Mouse (Mus musculus): Measurements from ENCODE around the gene Tomm40l.

Tomm40l gene

DNA sequence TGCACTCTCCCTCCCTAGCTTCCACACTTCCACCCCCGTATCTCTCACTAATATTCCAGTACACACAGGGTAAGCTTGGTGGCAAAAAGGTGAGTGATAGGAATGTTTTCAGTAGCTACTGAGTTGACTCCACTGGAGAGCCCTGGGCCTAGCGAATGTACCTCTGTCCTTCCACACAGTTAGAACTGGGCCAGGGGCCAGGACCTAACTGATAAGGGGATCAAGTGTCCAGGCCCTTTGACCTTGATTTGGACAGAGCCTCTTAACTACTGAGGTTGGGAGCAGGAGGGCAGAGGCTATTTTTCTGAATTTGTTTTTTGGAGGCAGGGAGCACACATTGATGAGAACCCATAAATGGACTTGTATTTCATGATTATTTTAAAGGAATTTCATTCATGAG is 1.5 kb upstream of the Tomm40l start:
- no peak for DNase-seq

DNA sequence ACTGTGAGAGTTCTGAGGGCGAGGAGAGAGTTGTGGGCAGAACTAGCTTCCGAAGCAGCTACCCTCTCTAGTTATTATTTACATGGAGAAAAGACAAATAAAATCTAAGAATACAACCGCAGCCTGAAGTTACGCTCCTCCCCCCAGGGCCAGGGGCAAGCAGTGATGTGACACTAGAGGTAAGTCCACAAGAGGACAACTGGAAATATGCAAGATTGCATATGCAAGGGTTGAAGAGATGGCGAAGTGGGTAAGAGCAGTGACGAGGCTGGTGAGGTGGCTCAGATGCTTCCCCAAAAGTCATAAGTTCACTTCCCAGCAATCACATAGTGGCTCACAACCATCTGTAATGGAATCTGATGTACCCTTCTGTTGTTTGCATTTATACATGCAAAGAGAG is 854 bp upstream of the Tomm40l start:
- peak; percentile 27 for DNase-seq

DNA sequence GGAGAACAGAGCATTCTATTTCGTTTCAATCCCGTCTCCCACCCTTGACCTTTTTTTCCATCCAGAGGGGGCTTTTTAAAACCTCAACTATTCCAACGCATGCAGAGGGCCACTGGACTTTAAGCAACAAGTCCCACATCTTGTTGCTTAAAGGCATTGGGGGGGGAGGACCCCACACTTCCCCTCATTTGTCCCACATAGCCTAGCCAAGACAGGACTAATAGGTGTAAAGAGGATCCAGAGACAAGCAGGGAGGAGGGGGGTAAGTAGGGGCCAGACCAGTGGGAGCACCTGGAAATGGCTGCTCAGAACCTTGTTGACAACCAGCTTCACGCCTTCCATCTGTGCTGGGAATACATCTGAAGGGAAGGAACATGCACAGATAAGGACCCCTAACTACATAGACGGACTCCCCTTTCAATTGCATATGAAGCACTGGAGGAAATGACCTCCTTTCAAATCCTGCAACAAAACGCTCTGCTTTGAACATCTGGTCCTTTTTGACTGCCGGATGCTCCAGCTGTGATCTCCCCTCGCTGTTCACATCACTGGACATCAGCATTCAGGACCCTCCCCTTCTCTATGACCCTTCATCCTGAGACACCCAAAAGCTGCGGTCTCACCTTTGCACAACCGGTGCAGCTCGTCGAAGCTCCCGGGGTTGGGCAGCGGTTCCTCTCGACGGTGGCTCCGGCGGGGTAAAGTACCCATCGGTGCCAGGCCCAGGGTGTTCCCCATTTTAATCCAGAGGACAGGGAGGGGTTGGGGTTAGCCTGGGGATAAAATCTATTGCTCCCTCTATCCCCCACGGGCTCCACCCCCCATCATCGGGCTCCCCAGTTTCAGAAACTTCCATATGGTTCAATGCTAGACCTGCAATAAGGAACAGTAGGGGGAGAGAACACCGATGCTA is 777 bp downstream of the Tomm40l start:
- DNase-seq, result peak; percentile 50

DNA sequence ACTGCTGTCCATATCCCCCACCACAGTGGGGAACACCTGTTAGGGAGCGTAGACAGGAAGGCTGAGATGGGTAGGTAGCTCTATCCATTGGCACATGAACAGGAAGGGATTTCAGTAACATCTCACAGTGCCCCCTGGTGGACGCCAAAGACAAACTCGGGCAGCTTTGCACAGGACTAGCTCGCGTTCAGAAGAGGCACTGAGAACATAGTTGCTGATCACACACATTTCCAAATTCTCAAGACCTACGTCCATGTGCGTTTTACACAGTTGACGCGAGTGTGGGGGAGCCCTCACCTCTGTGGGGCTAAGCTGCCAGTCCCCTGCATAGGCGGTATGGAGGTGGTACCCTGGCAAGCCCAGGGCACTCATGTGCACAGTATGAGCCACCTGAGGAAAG is 1.4 kb downstream of the Tomm40l start:
- peak; percentile 92 for DNase-seq

DNA sequence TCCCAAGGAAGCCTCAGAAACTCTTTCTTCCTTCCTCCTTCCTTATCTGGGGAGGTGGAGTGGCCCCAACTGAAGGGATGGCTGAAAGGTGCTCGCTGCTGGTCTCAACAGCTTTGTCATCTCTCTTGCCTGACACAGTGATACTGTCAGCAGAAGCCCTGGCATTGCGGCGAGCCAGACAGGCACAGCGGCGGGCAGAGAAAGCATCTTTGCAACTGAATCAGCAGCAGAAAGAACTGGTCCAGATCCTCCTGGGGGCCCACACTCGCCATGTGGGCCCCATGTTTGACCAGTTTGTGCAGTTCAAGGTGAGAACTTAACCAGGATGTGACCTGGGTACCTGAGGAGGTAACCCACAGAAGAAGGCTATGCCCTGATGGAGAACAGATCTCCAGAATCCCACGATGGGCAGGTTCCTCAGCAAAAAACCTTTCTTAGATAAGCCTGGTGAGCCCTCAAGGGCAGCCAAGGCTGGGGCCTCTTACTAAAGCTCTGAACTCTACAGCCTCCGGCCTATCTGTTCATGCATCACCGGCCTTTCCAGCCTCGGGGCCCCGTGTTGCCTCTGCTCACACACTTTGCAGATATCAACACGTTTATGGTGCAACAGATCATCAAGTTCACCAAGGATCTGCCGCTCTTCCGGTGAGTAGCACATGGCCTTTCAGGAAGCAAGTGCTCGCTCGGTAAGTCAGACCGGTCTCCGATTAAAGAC is 5.9 kb downstream of the Tomm40l start:
- no peak for DNase-seq

DNA sequence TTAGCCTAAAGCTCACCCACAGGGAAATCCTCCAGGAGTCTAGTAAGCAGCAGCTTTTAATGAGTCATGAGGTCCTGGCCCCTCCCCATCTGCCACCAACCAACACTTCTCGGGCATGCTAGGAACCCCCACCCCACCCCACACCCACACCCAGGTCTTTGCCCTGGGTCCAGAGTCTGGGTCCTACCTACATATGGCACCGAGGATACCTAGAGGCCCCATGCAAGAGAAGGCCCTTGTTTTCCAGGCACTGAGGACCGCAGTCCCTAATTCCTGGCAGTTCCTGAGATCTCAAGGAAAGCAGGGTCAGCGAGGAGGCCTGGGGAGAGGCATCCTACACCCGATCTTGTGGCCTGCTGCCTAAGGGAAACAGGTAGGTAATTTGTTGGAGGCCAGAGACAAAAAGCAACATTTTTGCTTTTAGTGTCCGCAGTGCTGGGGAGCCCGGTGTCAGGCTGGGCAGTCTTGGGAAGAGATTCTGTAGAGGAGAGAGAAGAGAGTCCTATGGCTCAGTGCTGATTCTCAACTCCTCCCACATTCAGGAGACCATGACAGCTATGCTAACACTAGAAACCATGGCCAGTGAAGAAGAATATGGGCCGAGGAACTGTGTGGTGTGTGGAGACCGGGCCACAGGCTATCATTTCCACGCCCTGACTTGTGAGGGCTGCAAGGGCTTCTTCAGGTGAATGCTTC is 8.4 kb downstream of the Tomm40l start, which contains the start of gene Nr1i3:
Gene Nr1i3, plus strand, starts transcription at position 170 of the 696 bp plus-strand sequence.
- no peak for DNase-seq

DNA sequence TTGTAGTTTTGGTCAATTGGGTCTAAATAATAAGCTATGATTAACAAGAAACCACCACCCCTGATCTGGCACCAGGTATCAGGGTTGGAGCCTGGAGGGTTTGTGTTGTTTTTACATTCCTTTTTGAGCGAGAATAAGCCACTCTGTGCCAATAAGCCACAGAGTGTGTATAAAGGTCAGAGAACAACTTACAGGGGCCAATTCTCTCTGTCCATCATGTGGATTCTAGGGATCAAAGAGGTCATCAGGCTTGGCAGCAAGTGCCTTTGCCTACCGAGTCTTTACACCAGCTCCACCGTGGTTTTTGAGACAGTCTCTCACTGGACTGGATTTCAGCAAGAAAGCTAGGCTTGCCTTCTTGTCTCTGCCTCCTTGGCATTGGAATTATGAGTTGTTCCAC is 9.5 kb downstream of the Tomm40l start:
- DNase-seq, result no peak

DNA sequence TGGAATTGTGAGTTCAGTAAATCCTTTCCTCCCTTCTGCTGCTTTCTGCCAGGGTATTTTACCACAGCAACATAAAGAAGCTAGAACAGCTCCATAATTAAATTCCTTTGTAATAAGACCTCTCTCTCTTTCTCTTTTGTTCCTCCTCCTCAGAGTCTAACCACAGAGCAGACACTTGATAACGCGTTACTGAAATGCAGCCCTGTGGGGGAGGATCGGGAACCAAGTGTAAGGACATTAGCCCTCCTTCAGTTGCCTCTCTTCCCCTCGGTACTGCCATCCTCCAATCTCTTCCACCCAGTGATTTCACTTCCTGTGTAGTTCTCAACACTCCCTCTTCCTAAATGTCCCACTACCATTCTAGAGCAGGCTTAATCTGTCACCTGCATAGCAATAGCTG is 12.9 kb downstream of the Tomm40l start:
- no peak for DNase-seq

DNA sequence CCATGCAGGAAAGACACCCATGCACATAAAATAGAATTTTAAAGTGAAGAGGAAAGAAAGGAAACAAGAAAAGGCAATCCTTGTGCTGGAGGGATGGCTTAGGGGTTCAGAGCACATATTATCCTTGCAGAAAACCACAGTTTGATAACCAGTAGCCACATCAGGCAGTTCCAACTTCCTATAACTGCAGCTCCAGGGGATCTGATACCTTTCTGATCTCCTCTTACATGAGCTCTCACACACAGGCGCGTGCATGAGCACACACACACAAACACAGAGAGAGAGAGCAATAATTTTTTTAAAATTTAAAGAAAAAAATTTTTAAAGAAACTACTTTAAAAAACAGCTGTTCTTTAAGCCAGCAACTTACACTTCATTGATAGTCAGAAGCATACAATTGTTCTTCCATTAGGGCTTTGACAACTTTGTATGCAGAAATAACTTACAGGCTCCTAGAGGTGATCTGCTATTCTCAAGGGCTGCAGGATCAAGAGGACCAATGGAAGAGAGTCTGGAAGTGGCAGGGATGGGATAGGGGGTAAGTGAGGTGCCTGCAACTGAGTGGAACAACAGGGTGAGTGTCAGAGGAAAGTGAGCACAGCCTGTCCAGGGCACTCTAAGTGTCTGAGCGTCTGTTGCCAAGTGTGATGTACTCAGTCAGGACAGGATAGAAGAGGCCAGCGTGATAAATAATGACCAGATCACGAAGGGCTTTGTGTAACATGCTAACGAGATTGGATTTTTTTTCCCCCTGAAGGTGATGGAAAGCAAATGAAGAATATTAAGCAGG is 16.4 kb downstream of the Tomm40l start:
- DNase-seq, result no peak

DNA sequence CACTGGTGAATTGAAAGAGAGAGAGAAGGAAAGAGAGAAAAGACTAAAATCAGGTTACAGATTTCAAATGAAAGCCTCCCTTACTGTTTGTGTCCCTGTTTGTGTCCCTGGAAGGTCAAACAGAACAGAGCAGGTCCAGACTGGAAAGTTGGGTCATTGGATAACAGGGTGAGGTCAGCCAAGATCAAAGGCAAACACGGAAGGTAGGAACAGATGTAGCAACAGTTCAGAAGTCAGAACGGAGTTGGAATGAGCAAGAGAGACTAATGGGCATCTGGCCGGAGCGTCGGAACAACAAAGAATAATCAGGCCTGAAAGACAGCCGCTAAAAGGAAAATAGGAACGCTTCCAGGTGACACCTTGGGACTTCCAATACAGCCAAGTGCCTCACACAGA is 18.1 kb downstream of the Tomm40l start:
- DNase-seq, result no peak

DNA sequence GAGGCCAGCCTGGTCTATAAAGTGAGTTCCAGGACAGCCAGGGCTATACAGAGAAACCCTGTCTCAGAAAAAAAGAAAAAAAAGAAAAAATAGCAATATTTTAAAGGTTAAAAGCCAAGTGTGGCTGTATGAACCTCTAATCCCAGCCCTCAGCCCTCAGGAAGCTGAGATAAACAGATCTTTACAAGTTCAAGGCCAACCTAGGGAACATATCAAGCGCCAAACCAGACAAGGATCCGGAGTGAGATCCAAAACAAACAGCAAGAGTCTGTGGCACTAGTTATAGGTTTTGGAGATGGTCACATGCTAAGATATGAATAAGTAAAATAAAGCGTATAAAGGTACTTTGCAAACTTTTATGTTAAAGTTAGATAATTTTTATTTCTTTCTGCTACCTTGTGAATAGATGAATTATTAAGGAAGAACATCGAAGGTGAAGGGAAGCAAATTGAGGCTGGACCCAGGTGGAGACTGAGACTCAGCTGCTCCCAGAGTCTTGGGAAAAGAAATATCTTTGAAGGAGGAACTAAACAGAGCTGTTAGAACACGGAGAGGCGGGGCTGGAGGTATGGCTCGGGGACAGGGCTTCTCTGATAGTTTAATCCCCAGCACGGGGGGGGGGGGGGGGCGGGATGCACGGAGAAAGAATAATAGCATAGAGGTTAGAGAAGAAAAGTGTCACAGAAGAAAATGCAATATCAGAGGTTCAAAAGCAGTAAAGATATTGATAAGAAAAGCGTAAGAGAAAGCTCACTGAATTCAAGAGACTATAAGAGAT is 18.7 kb downstream of the Tomm40l start:
- no peak for DNase-seq

DNA sequence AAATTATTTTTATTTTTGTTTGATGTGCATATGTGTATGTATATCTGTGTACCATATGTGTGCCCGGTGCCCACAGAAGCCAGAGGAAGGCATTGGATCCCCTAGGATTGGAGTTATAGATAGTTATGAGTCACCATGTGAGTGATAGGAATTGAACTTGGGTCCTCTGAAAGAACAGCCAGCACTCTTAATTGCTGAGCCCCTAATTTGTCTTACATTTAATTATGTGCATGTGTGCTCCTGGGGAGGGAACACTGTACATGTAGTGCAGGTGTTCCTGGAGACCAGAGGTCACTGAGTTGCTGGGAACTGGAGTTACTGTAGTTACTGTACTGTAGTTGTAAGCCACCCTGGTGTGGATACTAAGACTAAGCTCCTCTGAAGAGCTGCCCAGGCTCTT is 21.5 kb downstream of the Tomm40l start:
- DNase-seq, result no peak

DNA sequence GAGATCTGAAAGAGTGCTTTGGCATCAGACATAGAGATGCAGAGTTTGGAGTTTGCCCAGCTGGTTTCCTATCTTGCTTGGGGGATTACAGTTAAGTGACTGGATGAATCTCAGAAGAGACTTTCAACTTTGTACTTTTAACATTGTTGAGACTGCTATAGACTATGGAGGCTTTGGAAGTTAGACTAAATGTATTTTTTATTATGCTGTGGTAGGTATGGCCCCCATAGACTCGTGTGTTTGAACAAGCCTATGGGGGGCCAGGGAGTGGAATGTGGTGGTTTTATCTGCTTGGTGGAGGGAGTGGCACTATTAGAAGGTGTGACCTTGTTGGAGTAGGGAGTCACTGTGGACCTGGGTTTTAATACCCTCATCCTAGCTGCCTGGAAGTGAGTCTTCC is 22.8 kb downstream of the Tomm40l start:
- DNase-seq, result no peak

DNA sequence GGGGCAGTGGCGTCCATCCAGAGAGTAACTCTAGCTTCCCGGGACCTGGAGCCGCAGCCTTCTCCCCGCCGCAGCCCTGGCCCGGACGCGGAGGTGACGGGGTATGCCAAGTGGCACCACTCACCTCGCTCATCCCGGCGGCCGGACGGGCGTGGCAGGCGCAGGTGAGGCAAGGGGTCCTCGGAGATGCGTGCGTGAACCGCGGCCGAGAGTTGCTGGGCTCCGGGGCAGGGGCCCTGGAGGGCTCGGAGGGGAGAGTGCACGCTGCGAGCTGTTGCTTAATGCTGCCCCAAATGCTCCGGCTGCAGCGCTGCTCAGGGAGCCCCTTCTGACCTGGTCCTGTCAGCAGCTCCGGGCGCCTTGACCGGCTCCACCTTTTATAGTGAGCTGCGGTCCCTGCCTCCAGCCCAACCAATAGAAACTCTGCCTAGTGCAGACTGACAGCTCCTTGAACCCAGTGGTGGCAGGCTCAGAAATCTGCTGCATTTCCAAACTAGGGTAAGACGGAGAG is 26.4 kb downstream of the Tomm40l start, which contains the start of gene Pcp4l1:
Gene Pcp4l1, minus strand, starts transcription at position 382 of the 511 bp plus-strand sequence.
- DNase-seq, result peak; percentile 28

DNA sequence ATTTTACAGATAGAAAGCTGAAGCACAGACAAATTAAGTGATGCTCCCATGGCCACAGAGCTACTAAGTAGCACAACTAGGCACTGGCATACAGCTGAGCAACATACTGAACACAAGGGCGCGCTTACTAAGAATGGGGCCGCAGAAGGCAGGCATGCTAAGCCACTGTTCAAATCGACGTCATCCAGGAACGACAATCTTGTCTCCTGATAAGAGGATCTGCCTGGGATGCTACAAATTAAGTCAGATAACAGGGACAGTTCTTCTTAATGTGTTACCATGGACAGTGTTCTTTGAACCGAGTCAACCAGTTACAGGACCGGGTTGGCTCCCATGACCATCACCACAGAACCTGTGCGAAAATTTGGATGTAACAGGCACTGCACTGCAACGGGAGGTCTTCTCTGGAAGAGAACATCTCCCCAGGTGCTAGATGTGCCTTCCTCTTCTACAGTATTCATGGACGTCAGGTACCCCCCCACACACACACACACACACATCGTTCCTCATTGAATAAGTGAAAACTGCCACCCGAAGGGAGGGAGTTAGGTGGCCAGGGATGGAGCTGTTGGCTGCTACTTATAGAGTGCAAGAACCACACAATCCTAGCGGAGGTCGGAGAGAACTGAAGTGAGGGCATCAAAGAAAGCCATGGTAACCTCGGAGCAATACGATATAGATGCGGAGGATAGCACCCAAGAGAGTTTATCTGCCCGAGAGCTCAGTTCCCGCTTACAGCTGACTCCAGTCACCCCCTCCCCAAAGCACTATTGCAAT is 27.1 kb downstream of the Tomm40l start:
- no peak for DNase-seq

DNA sequence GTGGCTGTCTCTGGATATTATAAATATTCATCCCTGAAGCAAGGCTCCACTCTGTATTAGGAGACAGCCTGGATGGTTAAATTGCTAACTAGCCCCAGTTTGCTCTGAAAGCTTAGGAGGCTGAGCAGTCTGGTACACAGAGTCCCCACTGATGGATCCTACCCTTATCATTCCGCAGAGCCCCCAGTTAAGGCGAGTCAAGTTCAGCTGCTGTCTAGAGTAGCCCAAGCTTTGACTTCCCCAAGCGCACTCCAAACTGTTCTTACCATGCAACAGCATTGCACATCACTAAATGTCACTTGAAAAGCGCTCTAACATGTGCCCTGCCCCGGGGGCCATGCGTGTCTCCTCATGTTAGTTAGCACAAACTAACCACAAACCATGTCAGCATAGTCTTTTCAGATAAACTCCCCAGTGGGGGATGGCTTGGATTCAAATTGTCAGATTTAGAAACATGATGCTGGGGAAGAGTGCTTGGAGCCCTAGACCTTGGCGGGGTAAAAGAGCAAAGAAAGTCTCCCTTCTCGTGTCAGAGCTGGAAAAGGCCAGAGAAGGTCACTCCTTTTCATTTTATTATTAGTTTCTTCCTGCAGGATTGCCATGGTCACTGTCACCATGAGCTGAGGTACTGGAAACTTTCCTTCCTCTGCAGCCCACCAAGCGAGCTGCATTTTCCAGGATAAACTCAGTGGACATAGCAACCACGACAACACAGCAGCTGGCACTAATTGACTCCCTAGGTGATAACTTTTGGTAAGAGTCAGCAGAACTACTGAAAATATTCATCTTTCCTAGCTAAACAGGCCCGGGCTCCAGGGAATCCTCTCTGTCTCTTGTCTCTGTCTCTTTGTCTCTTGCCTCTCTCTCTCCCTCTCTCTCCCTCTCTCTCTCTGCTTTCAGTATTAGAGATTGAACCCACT is 28.1 kb downstream of the Tomm40l start:
- DNase-seq, result no peak

DNA sequence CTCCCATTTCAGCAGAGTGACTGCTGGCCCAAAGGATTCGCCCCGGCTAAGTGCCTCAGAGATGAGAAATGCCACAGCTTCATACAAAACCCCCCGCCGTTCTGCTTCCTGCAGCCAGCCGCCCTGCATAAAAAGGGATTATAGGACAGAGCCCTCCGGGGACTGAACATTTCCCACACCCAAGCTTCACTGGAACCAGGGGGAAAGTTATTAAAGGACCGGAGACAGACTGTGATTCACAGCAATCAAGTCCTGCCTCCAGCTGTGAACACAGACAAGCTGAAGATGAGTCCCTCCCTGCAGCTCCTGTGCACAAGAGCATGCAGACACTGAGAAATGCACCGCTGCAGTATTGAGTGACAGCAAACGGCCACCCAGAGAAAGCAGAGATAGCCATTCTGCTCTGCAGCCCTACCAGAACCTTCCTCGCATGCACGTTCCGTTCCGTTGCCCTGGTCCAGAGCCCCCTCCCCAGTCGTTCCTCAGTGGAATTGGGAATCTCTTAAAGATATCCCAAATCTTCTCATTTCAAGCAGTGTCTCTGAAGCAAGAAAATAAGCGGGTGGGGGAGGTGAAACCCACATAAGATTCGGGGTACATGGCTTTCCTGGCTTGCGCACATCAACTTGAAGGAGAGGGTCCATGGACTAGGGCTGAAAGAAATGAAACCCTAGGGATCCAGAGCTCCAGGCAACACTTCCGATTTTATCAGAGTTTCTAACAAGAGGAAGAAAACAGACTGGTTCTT is 29.0 kb downstream of the Tomm40l start:
- no peak for DNase-seq

DNA sequence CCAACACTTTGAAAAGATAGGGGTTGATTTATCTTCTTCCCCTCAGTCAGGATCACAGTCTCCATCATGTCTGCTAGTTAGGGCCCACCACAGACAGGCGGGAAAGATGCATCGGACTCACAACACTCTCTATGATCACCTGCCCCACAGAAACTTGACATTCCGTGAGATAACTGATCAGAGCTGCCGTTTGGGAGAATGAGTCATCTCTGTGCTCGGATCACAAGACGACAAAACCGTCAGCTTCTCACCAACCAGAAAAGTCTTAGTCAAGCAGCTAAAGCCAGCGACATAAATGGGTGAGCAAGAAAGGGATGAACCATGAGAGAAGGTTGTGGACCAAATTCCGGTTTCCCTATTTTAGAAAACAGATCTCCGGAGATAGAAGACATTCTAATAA is 30.0 kb downstream of the Tomm40l start:
- DNase-seq, result no peak

DNA sequence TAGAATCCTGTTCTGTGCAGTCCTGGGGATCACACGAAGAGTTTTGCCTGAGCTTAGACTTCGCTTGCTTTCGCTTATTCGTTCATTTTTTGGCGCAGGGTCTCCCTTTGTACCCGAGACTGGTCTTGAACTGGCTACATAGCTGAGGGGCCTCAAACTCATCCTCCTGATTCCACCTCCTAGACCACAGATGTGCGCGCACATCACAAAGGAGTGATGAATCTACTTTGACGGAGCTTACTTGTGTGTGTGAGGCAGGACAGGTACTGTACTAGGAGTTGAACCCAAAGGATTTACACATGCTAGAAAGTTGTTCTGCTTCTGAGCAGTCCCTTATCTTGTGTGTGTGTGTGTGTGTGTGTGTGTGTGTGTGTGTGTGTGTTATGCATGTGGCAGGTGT is 31.5 kb downstream of the Tomm40l start:
- DNase-seq, result no peak
